Mouse (Mus musculus): ENCODE results near the gene Iqcj.

DNA sequence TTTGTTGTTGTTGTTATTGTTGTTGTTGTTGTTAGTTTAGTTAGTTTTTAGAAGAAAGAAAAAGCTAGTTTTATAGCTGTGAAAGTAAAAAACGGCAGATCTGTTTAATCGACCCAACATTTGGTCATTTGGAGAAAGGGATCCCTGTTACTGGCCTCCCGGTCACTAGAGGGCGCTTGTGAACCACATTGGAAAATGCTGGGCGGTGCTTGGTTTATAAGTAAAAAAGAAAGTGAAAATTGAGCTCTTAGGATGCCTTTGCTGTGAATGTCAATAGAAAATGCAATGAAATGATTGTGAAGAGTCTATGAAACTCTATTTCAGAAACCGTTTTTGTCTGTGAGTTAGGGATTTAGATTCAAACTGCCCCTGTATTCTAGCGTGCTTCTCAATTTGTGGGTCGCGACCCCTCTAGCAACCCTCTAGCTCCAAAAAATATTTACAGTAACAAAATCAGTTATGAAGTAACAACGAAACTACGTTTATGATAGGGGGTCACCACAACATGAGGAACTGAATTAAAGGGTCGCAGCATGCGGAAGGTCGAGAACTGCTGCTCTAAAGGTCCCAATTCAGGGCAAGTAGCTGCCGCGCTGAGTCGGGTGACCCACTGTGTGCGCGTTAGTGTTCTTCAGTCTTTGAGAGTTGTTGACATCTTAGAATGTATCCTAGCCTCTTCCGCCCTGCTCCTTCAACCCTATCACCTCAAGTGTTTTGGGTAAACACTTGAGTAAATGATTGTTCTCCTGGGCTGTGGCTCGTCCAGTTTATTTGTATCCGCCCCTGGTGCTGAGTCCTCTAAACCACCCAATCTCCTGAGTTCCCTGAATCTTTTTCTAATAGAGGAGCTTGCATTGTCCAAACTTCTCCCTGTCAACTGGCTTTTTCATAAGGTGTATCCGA, 164.6 kb downstream of the Iqcj start:
- no peak for TF ChIP-seq GATA1 (IDR thresholded peaks at IDR 0.05; ENCODE audit: low read length)
- no peak for TF ChIP-seq TAL1 (IDR thresholded peaks at IDR 0.05; ENCODE audit: low read length)
